Mouse (Mus musculus) liver, embryonic 12.5 days (tissue): ENCODE results near the gene Acp2. TPM values are rescaled to one million over a fixed set of nuclear protein-coding genes. Genes with fewer than 3 reads are reported as not detected.

ENCODE experiments used
- ATAC-seq: fragments of 200-750 bp; cut with Nextera tagmentation; 2 replicates; pipeline ENCODE4 v1.8.0; 2017; ENCODE audit warnings: moderate number of reproducible peaks, mild to moderate bottlenecking, moderate library complexity
- H3K27ac ChIP-seq: fragments of 300-500 bp; sonication (generic); 2 replicates; pipeline ENCODE4 v1.5.1; 2016; ENCODE audit warnings: mild to moderate bottlenecking
- H3K27me3 ChIP-seq: fragments of 300-500 bp; sonication (generic); replicated peaks from 2 replicates; pipeline ENCODE4 v1.6.1; 2016; ENCODE audit warnings: mild to moderate bottlenecking, moderate library complexity
- H3K36me3 ChIP-seq: fragments of 300-500 bp; sonication (generic); 2 replicates; pipeline ENCODE4 v1.6.1; 2016; ENCODE audit warnings: mild to moderate bottlenecking, moderate library complexity
- H3K4me1 ChIP-seq: fragments of 300-500 bp; sonication (generic); 2 replicates; pipeline ENCODE4 v1.6.1; 2016
- H3K4me2 ChIP-seq: fragments of 300-500 bp; sonication (generic); 2 replicates; pipeline ENCODE4 v1.6.1; 2016; ENCODE audit warnings: mild to moderate bottlenecking, moderate library complexity
- H3K4me3 ChIP-seq: fragments of 300-500 bp; sonication (generic); 2 replicates; pipeline ENCODE4 v1.5.1; 2016; ENCODE audit warnings: mild to moderate bottlenecking, moderate library complexity
- H3K9ac ChIP-seq: fragments of 300-500 bp; sonication (generic); 2 replicates; pipeline ENCODE4 v1.6.1; 2016; ENCODE audit warnings: mild to moderate bottlenecking, moderate library complexity
- H3K9me3 ChIP-seq: fragments of 300-500 bp; sonication (generic); replicated peaks from 2 replicates; pipeline ENCODE4 v1.6.1; 2016; ENCODE audit warnings: mild to moderate bottlenecking, moderate library complexity
- WGBS: fragments of 180-500 bp; shearing (Covaris S2); methylation state at CpG from one replicate; pipeline ENCODE4 v1.1.7; 2016; ENCODE audit not compliant: insufficient replicate concordance; 5-methylcytosine and 5-hydroxymethylcytosine counted together
- polyA plus RNA-seq: library from polyadenylated mRNA; unstranded; fragments of >200 nt; fragmentation: Nextera tagmentation; extraction: Ambion mirVana; gene quantifications from 2 replicates; pipeline ENCODE4 v1.2.1, GENCODE M21; 2016

The Acp2 gene
- polyA plus RNA-seq: 9.6 and 10.3 TPM in 2 replicates

DNA sequence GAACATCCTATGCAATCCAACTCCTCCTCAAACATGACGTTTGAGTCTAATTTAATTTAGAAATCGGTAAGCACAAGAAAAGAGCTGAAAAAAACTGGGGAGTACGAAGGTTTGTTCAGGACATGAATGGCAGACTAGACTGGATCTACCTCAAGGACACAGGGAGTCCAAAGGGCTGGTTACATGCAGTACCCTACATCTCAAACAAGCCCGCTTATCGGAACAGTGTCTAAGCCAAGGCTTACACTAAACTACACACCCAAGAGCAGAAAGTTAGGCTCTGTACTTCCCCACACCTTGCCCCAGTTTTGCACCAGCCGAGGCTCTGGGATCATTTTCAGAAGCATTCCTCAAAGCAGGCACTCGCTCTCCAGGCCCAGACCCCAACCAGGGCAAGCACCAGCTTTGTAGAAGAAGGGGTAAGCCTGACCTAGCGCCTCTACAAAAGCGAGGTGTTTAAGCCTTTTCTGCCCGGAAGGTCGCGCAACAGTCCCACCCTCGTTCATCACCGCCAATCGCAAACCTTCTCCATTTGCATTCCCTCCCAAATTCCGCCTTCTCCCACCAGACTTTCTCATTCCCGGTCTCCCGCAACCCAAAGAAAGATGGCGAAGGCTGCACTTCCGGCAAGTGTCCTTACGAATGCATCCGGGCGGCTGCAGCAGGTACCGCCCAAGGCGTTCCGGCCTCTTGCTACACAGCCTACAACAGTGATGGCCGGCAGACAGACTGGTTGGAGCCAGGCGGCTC is at the start of gene Acp2, which contains the start of gene Nr1h3:
Gene Acp2 (plus strand): TSS at position 664 of the 750 bp plus-strand sequence.
Gene Nr1h3 (minus strand): TSS at position 613 of the 750 bp plus-strand sequence.
- 2% methylated on average over 28 of the region's 28 CpGs for WGBS
- peak within 1 kb of the TSS; percentile 81 for H3K4me3 ChIP-seq

DNA sequence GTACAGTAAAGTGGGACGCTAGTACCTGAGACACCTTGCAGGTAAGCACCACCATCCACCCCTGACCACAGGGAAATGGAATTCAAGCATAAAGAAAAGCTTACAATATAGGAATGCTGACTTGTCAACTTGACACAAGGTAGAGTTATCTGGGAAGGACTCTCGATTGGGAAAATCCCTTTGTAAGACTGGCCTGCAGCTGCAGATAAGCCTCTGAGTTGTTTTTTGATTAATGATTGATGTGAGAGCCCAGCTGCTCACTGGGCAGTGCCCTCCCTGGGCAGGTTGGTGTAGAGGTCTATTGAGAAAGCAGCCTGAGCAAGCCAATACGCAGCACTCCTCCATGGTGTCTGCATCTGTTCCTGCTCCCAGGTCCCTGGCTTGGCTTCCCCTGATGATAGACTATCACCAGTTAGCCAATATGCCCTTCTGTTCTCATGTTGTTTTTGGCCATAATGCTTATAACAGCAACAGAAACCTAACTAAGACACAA is 49.8 kb upstream of the Acp2 start:
- no peak overlapping the region for H3K27ac ChIP-seq
- H3K4me2 ChIP-seq: no peak overlapping the region
- WGBS: 68% methylated on average over 3 of the region's 3 CpGs
- peaks cover 73% of the 10 kb centered on the region for H3K36me3 ChIP-seq
- H3K9ac ChIP-seq: no peak overlapping the region
- no peak overlapping the region for H3K4me3 ChIP-seq
- no peak for ATAC-seq
- H3K27me3 ChIP-seq: no peaks in the 10 kb centered on the region
- H3K4me1 ChIP-seq: no peaks in the 10 kb centered on the region
- H3K9me3 ChIP-seq: no peaks in the 10 kb centered on the region

More for the DNA sequence above, at the start of gene Acp2, which contains the start of gene Nr1h3:
- ATAC-seq: peak; percentile 93
- Histone ChIP-seq H3K36me3 (peaks cover 24% of the 10 kb centered on the region), H3K4me2 (peak within 1 kb of the TSS; percentile 79), H3K4me1 (peaks cover 22% of the 10 kb centered on the region), H3K27ac (peak within 1 kb of the TSS; percentile 86), H3K9me3 (no peaks in the 10 kb centered on the region), H3K27me3 (no peaks in the 10 kb centered on the region), H3K9ac (peak within 1 kb of the TSS; percentile 83)

DNA sequence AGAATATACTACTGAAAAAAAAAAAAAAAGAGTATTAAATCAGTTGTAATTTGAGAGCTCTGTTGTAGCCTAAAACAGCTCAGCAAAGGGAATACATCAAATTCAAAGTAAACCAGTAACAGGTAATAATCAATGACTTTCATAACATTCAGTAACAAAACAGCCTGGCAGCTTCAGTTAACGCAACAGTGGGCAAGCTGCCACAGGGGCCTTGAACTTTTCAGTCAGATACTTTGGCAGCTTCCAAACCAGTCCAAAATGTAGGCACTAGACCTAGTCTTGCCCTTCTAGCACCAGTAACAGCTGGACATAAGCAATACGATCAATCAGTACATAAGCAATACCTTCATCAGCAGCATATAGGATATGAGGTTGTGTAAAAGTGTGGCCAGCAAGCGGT is 48.6 kb upstream of the Acp2 start:
- Histone ChIP-seq H3K27ac (no peak overlapping the region), H3K36me3 (peaks cover 76% of the 10 kb centered on the region), H3K4me1 (no peaks in the 10 kb centered on the region), H3K4me3 (no peak overlapping the region), H3K9me3 (no peaks in the 10 kb centered on the region), H3K9ac (no peak overlapping the region), H3K27me3 (no peaks in the 10 kb centered on the region), H3K4me2 (no peak overlapping the region)
- ATAC-seq: no peak
- 81% methylated on average over 3 of the region's 3 CpGs for WGBS

DNA sequence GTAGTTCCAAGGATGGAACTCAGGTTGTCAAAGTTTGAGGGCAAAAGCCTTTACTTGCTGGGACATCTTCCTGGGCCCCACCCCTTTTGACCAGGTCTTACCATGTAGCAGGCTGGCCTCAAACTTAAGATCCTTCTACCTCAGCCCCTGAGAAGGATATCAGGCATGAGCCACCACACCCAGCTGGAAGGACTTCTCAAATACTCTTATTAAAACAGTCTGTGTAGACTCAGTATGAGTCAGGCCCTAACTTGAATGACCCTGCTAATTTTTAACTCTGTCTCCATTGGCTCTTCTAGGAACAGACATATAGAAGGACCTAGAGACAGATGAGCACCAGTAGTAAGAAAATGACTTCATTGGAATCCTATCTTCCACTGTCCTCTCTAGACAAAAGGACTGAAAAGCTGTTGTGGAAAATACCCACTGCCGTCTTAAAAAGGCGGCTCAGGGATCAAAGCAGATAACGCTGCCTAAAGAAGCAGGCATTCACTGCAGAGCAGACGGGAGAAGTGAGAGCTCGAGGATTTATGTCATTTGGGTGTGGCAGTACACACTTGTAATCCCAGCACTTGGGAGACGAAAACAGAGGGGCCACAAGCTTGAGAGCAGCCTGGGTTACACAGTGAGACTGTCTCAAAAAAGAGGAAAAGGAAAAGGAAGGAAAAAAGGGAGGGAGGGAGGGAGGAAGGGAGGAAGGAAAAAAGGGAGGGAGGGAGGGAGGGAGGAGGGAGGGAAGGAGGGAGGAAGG is 45.5 kb upstream of the Acp2 start:
- no peak for ATAC-seq
- H3K4me3 ChIP-seq: no peak overlapping the region
- no peak overlapping the region for H3K4me2 ChIP-seq
- H3K9me3 ChIP-seq: no peaks in the 10 kb centered on the region
- no peaks in the 10 kb centered on the region for H3K4me1 ChIP-seq
- WGBS: 66% methylated on average over 6 of the region's 6 CpGs
- no peak overlapping the region for H3K9ac ChIP-seq
- no peak overlapping the region for H3K27ac ChIP-seq
- peaks cover 76% of the 10 kb centered on the region for H3K36me3 ChIP-seq
- no peaks in the 10 kb centered on the region for H3K27me3 ChIP-seq

DNA sequence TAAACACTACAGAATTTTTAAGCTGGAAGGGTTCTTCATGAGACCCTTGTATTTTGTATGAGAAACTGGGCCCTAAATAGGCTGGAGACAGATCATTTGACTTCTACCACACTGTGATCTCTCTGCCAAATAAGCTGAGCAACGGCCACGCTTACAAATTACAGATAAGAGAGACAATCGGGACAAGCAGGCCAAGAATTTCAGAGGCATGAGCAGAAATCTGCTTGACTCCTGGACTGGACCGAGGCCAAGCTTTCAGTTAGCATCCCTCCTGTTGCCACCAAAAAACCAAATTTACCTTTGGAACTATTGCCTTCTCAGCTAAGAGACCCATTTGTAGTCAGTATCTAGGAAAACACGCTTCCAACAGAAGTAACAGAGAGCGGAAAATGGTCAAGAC is 42.1 kb upstream of the Acp2 start:
- H3K36me3 ChIP-seq: peaks cover 77% of the 10 kb centered on the region
- H3K27me3 ChIP-seq: no peaks in the 10 kb centered on the region
- H3K4me3 ChIP-seq: no peak overlapping the region
- no peak overlapping the region for H3K9ac ChIP-seq
- no peak overlapping the region for H3K27ac ChIP-seq
- H3K9me3 ChIP-seq: no peaks in the 10 kb centered on the region
- H3K4me2 ChIP-seq: no peak overlapping the region
- no peak for ATAC-seq
- 69% methylated on average over 6 of the region's 6 CpGs for WGBS
- peaks cover 25% of the 10 kb centered on the region for H3K4me1 ChIP-seq

DNA sequence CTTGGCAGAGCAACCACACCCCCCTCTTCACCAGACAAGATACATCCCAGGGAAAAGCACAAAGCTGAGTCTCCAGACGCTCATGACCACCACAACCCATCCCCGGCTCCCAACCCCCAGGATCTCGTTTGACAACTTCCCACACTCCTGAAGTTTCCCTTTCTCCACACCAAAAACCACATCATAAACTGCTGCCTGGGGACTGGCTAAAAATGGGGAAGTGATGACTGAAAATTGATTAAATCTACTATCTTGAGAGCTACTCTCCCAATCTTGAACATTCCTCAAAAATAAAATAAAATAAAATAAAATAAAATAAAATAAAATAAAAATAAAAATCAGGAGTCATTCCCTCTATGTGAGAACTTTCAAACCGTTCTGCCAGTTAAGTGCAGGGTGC is 39.7 kb upstream of the Acp2 start:
- no peak overlapping the region for H3K4me2 ChIP-seq
- ATAC-seq: no peak
- WGBS: 65% methylated on average over 4 of the region's 4 CpGs
- H3K27ac ChIP-seq: no peak overlapping the region
- H3K4me3 ChIP-seq: no peak overlapping the region
- H3K27me3 ChIP-seq: no peaks in the 10 kb centered on the region
- peaks cover 30% of the 10 kb centered on the region for H3K4me1 ChIP-seq
- peaks cover 76% of the 10 kb centered on the region for H3K36me3 ChIP-seq
- no peak overlapping the region for H3K9ac ChIP-seq
- no peaks in the 10 kb centered on the region for H3K9me3 ChIP-seq

DNA sequence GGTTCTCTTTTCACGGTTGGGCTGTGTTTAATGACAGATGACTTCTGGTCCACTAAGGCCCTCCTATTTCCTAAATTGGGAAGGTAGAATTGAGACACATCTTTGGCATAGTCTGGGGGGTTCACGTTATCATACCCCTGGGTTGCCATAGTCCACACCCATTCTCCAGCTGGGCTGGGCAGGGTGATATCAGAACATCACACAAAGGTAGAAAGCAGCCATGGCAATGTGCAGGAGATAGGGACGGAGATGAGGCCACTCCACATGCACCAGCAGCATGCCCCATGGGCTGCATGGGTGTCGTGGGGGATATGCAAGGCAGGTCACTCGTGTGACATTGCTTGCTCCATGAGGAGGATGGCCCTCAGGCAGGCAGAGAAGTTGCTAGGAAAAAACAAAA is 39.2 kb upstream of the Acp2 start:
- ATAC-seq: peak; percentile 52
- H3K27me3 ChIP-seq: no peaks in the 10 kb centered on the region
- no peak overlapping the region for H3K9ac ChIP-seq
- H3K4me3 ChIP-seq: no peak overlapping the region
- H3K4me2 ChIP-seq: no peak overlapping the region
- H3K9me3 ChIP-seq: no peaks in the 10 kb centered on the region
- WGBS: 51% methylated on average over 5 of the region's 5 CpGs
- peaks cover 73% of the 10 kb centered on the region for H3K36me3 ChIP-seq
- H3K27ac ChIP-seq: no peak overlapping the region
- H3K4me1 ChIP-seq: peaks cover 31% of the 10 kb centered on the region

DNA sequence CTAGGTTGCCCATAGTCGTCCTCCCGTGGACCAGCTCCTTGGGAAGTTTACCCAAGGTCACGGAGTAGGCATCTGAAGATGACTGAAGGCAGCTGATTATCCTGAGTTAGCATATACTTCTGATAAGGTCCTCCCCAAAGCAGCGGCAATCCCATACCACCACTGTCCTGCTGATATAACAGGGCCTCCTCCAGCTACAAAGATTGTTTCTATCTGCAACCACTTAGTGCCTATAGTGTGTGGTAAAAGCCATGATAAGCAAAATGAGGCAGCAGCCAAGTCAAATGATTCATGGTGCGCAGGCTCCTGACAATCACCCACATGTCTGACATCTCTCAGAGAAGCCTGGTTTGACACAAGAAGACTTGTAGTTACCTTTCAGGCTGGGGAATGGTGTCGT is 37.7 kb upstream of the Acp2 start:
- ATAC-seq: peak; percentile 84
- Histone ChIP-seq H3K27me3 (no peaks in the 10 kb centered on the region), H3K4me2 (no peak overlapping the region)

DNA sequence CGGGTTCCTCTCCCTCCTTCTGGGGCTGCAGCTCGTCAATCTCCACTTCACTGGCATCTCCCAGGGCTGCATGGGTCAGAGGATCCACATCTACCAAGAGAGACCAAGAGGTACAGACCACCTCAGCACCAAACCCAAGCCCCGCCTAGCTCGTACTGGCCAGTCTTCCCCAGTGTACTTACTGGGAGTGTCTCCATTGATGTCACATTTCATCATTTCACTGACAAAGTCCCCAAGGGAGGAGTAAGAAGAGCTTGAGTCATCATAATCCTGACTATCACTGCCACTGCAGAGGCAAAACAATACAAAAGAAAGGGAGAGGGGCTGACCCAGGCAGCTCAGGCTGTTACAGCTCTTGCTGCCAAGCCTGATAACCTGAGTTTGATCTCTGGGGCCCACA is 35.1 kb upstream of the Acp2 start:
- peaks cover 31% of the 10 kb centered on the region for H3K4me1 ChIP-seq
- H3K4me3 ChIP-seq: no peak overlapping the region
- H3K9me3 ChIP-seq: no peaks in the 10 kb centered on the region
- H3K27me3 ChIP-seq: no peaks in the 10 kb centered on the region
- no peak overlapping the region for H3K4me2 ChIP-seq
- WGBS: 64% methylated on average over 4 of the region's 4 CpGs
- peaks cover 81% of the 10 kb centered on the region for H3K36me3 ChIP-seq
- ATAC-seq: 0 out of 2 replicates have a peak, but pooled peaks have one; percentile 21
- H3K9ac ChIP-seq: no peak overlapping the region
- no peak overlapping the region for H3K27ac ChIP-seq

More for the DNA sequence above, 37.7 kb upstream of the Acp2 start:
- 48% methylated on average over 6 of the region's 6 CpGs for WGBS
- no peak overlapping the region for H3K9ac ChIP-seq
- H3K27ac ChIP-seq: no peak overlapping the region
- peaks cover 31% of the 10 kb centered on the region for H3K4me1 ChIP-seq
- H3K36me3 ChIP-seq: peaks cover 78% of the 10 kb centered on the region
- no peak overlapping the region for H3K4me3 ChIP-seq
- H3K9me3 ChIP-seq: no peaks in the 10 kb centered on the region

DNA sequence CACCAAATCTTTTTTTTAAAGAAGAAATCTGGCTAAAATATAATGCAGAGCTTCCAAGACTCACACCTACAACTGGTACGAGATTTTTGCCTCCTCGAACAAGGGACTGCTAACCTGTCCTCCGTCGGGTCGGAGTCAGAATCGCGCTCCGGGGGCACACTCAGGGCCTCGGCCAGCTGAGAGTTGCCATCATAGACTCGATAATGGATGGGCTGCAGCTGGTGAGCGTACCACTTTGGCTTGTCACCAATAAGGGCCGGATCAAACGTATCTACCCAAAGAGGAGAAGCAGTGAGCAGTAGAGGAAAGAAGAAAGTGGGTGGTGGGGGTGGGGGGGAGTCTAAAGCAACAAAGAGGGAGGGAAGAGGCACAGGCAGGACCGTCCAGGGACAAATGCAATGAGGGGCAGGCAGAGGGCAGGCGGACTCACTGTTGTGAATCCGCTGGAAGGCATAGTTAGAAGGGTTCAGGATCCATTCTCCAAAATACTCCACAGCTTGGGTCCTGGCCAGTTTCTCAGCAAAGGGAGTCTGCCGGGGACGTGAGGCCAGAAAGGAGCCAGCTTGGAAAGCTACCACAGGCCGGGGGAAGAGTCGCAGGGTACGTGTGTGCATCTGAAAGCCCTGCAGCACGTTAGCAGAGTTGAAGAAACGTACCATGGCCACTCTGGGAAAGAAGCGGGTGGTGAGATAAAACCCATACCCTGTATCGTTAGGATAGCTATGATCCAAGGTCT is 32.9 kb upstream of the Acp2 start:
- Histone ChIP-seq H3K9me3 (no peaks in the 10 kb centered on the region), H3K4me1 (peaks cover 14% of the 10 kb centered on the region), H3K4me3 (no peak overlapping the region), H3K9ac (no peak overlapping the region), H3K4me2 (no peak overlapping the region), H3K36me3 (peaks cover 85% of the 10 kb centered on the region), H3K27ac (no peak overlapping the region), H3K27me3 (no peaks in the 10 kb centered on the region)
- no peak for ATAC-seq
- WGBS: 83% methylated on average over 25 of the region's 25 CpGs

DNA sequence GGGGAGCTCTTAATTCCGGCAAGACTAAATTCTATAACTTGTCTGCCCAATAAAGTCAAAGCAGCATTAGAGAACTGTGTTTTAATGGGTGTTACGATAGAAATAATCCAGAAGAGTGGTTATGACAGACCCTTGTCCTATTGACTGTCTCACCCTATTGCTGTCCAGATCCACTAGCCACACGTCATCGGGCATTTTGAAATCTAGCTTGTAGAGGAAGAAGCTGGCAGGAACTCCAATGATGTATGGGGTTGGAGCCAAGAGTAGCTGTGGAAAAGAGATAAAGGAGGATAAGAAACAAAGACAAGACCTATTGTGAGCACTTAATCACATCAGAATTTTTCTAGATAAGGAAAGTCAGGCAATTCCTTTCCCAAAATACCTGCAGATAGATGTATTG is 27.2 kb upstream of the Acp2 start:
- no peak overlapping the region for H3K9ac ChIP-seq
- ATAC-seq: no peak
- no peak overlapping the region for H3K27ac ChIP-seq
- H3K4me3 ChIP-seq: no peak overlapping the region
- 0 out of 2 replicates have a peak, but pooled peaks cover 2% of the 10 kb centered on the region for H3K4me1 ChIP-seq
- H3K27me3 ChIP-seq: no peaks in the 10 kb centered on the region
- no peaks in the 10 kb centered on the region for H3K9me3 ChIP-seq
- peaks cover 74% of the 10 kb centered on the region for H3K36me3 ChIP-seq
- no peak overlapping the region for H3K4me2 ChIP-seq
- WGBS: 76% methylated on average over 4 of the region's 4 CpGs
